Mouse (Mus musculus) intestine, postnatal 0 days (tissue): ENCODE measurements around the gene Arid5b. TPM values are rescaled to one million over a fixed set of nuclear protein-coding genes. Genes with fewer than 3 reads are reported as not detected.

ENCODE experiments used
- ATAC-seq: fragments of 200-750 bp; cut with Nextera tagmentation; 2 replicates; pipeline ENCODE4 v1.8.0; 2017; ENCODE audit warnings: mild to moderate bottlenecking, moderate TSS enrichment, moderate library complexity
- H3K27ac ChIP-seq: fragments of 300-500 bp; sonication (generic); 2 replicates; pipeline ENCODE4 v1.5.1; 2014; ENCODE audit warnings: mild to moderate bottlenecking, low read depth, low read length, moderate library complexity
- H3K27me3 ChIP-seq: fragments of 300-500 bp; sonication (generic); replicated peaks from 2 replicates; pipeline ENCODE4 v1.6.1; 2014; ENCODE audit warnings: low read length, mixed read lengths; ENCODE audit not compliant: control insufficient read depth, insufficient read depth
- H3K36me3 ChIP-seq: fragments of 300-500 bp; sonication (generic); 2 replicates; pipeline ENCODE4 v1.6.1; 2014; ENCODE audit warnings: mild to moderate bottlenecking, moderate library complexity; ENCODE audit not compliant: control insufficient read depth, insufficient read depth
- H3K4me1 ChIP-seq: fragments of 300-500 bp; sonication (generic); replicated peaks from 2 replicates; pipeline ENCODE4 v1.6.1; 2014; ENCODE audit warnings: antibody characterized with exemption, low read length, mixed read lengths; ENCODE audit not compliant: control insufficient read depth, insufficient read depth
- H3K4me2 ChIP-seq: fragments of 300-500 bp; sonication (generic); replicated peaks from 2 replicates; pipeline ENCODE4 v1.6.1; 2014; ENCODE audit warnings: low read depth, mild to moderate bottlenecking, moderate library complexity
- H3K4me3 ChIP-seq: fragments of 300-500 bp; sonication (generic); 2 replicates; pipeline ENCODE4 v1.5.1; 2014; ENCODE audit warnings: low read depth, low read length
- H3K9ac ChIP-seq: fragments of 300-500 bp; sonication (generic); 2 replicates; pipeline ENCODE4 v1.6.1; 2014; ENCODE audit warnings: mild to moderate bottlenecking, low read depth, low read length
- H3K9me3 ChIP-seq: fragments of 300-500 bp; sonication (generic); 2 replicates; pipeline ENCODE4 v1.6.1; 2016; ENCODE audit warnings: mixed run types; ENCODE audit not compliant: control insufficient read depth
- CTCF ChIP-seq: sonication (generic); IDR thresholded peaks from 2 replicates; pipeline ENCODE4 v1.5.1; 2016; ENCODE audit warnings: low read depth, mild to moderate bottlenecking, control low read depth, antibody characterized with exemption, moderate library complexity
- WGBS: fragments of 180-500 bp; shearing (Covaris S2); extraction: QIAGEN DNeasy Blood & Tissue Kit; methylation state at CpG from one replicate; pipeline ENCODE4 v1.1.7; 2014; 5-methylcytosine and 5-hydroxymethylcytosine counted together
- polyA plus RNA-seq: library from polyadenylated mRNA; unstranded; fragments of >200 nt; fragmentation: Nextera tagmentation; extraction: Ambion mirVana; gene quantifications from 2 replicates; pipeline ENCODE4 v1.2.1, GENCODE M21; 2015

The Arid5b gene
- polyA plus RNA-seq, 1 experiment from 2014 or later = 15.1 TPM

GRCm38 (mm10) chr10:68249355-68249782, 29.2 kb downstream of the Arid5b start:
- Histone ChIP-seq H3K4me1 (0 out of 2 replicates have a peak, but pooled peaks cover 8% of the 10 kb centered on the region), H3K27me3 (no peaks in the 10 kb centered on the region), H3K36me3 (peaks cover 6% of the 10 kb centered on the region; the same call in 1 of the 2 replicates), H3K27ac (peak overlapping the region; percentile 60), H3K4me3 (no peak overlapping the region), H3K4me2 (0 out of 2 replicates have a peak overlapping the region, but pooled peaks have one; percentile 31), H3K9ac (no peak overlapping the region), H3K9me3 (no peaks in the 10 kb centered on the region)
- no peak for TF ChIP-seq CTCF
- WGBS = 43% methylated on average over 6 of the region's 6 CpGs
- ATAC-seq = peak; percentile 77

- no peak overlapping the region for H3K9ac ChIP-seq
- no peak overlapping the region for H3K4me3 ChIP-seq
- peak overlapping the region; percentile 24; the same call in 1 of the 2 replicates for H3K27ac ChIP-seq
- H3K4me1 ChIP-seq = 0 out of 2 replicates have a peak, but pooled peaks cover 2% of the 10 kb centered on the region
- no peak overlapping the region; the same call in 1 of the 2 replicates for H3K4me2 ChIP-seq
- H3K9me3 ChIP-seq = no peaks in the 10 kb centered on the region
- peaks cover 6% of the 10 kb centered on the region; the same call in 1 of the 2 replicates for H3K36me3 ChIP-seq
- ATAC-seq = peak; percentile 34; the same call in 1 of the 2 replicates
- TF ChIP-seq CTCF = no peak
- H3K27me3 ChIP-seq = no peaks in the 10 kb centered on the region
- 21% methylated on average over 9 of the region's 9 CpGs for WGBS
These were observed 30.1 kb downstream of the Arid5b start for GRCm38 (mm10) chr10:68248281-68249015.

- H3K9ac ChIP-seq = no peak overlapping the region
- TF ChIP-seq CTCF = no peak
- H3K4me3 ChIP-seq = no peak overlapping the region
- peaks cover 5% of the 10 kb centered on the region; the same call in 1 of the 2 replicates for H3K36me3 ChIP-seq
- 0 out of 2 replicates have a peak, but pooled peaks cover 2% of the 10 kb centered on the region for H3K4me1 ChIP-seq
- H3K9me3 ChIP-seq = no peaks in the 10 kb centered on the region
- H3K27me3 ChIP-seq = no peaks in the 10 kb centered on the region
- no peak overlapping the region for H3K4me2 ChIP-seq
- 38% methylated on average over 4 of the region's 4 CpGs for WGBS
- no peak overlapping the region for H3K27ac ChIP-seq
- ATAC-seq = peak; percentile 56; the same call in 1 of the 2 replicates
These were observed 30.9 kb downstream of the Arid5b start for GRCm38 (mm10) chr10:68247490-68248280.

GRCm38 (mm10) chr10:68246603-68247247, 31.8 kb downstream of the Arid5b start:
- H3K4me3 ChIP-seq = no peak overlapping the region
- H3K4me2 ChIP-seq = no peak overlapping the region
- 46% methylated on average over 7 of the region's 7 CpGs for WGBS
- no peak for ATAC-seq
- no peak for TF ChIP-seq CTCF
- H3K9me3 ChIP-seq = no peaks in the 10 kb centered on the region
- 0 out of 2 replicates have a peak, but pooled peaks cover 2% of the 10 kb centered on the region for H3K4me1 ChIP-seq
- peak overlapping the region; percentile 41; the same call in 1 of the 2 replicates for H3K27ac ChIP-seq
- H3K27me3 ChIP-seq = no peaks in the 10 kb centered on the region
- peaks cover 11% of the 10 kb centered on the region; the same call in 1 of the 2 replicates for H3K36me3 ChIP-seq
- no peak overlapping the region for H3K9ac ChIP-seq

- no peaks in the 10 kb centered on the region; the same call in 1 of the 2 replicates for H3K4me1 ChIP-seq
- 66% methylated on average over 13 of the region's 13 CpGs for WGBS
- ATAC-seq = 0 out of 2 replicates have a peak, but pooled peaks have one; percentile 47
- H3K4me3 ChIP-seq = no peak overlapping the region
- H3K27me3 ChIP-seq = no peaks in the 10 kb centered on the region
- no peak overlapping the region for H3K4me2 ChIP-seq
- TF ChIP-seq CTCF = no peak
- no peak overlapping the region for H3K9ac ChIP-seq
- H3K36me3 ChIP-seq = peaks cover 12% of the 10 kb centered on the region; the same call in 1 of the 2 replicates
- H3K27ac ChIP-seq = peak overlapping the region; percentile 46; the same call in 1 of the 2 replicates
- no peaks in the 10 kb centered on the region for H3K9me3 ChIP-seq
These were observed 37.6 kb downstream of the Arid5b start for GRCm38 (mm10) chr10:68240804-68241485.
